In genomic region chr5:24426556-24427284, GRCm38 (mm10) we compare ENCODE assay signal across 8 mouse cellular contexts. TPM values are rescaled to one million over a fixed set of nuclear protein-coding genes. Genes with fewer than 3 reads are reported as not detected.
DNase-seq lines count a peak whose midpoint lies in the region; ATAC-seq and TF ChIP-seq lines count a peak whose summit lies in the region.

No protein-coding gene starts in this region.

- DNase-seq in kidney, adult 11 months: peak; percentile 32
- no peak for DNase-seq in kidney, adult 2 months
- peak; percentile 18 for DNase-seq in embryonic facial prominence, embryonic 10.5 days (ENCODE audit: low spot score)
- no peak for DNase-seq in intestine, embryonic 14.5 days (ENCODE audit: low spot score)
- DNase-seq in layer of hippocampus, adult 9-10 months (ENCODE audit: low spot score): no peak
- no peak for DNase-seq in yolk sac, embryonic 10.5 days (ENCODE audit: low spot score)
- no peak for DNase-seq in adrenal gland, postnatal 10 days

- no peaks in the 10 kb centered on the region for H3K27me3 ChIP-seq in kidney, adult 2 months (replicated peaks; ENCODE audit: control insufficient read depth, insufficient read depth, low read length)
- H3K27me3 ChIP-seq in embryonic facial prominence, embryonic 10.5 days (replicated peaks; ENCODE audit: low read depth, poor library complexity, severe bottlenecking): peaks cover 24% of the 10 kb centered on the region
- no peaks in the 10 kb centered on the region for H3K27me3 ChIP-seq in intestine, embryonic 14.5 days (replicated peaks; ENCODE audit: control insufficient read depth, insufficient read depth, low read length)
- H3K27me3 ChIP-seq in midbrain, embryonic 16.5 days (ENCODE audit: control insufficient read depth, insufficient read depth, low read depth, low read length): no peaks in the 10 kb centered on the region; the same call in 1 of the 2 replicates

- no peak for TF ChIP-seq POLR2A in kidney, adult 2 months (IDR thresholded peaks at IDR 0.05; ENCODE audit: low read depth, low read length)

- no peak overlapping the region for H3K27ac ChIP-seq in kidney, adult 2 months (ENCODE audit: insufficient read depth, low read depth, low read length)
- peak overlapping the region; percentile 90; the same call in 1 of the 2 replicates for H3K27ac ChIP-seq in embryonic facial prominence, embryonic 10.5 days (replicated peaks)
- H3K27ac ChIP-seq in intestine, embryonic 14.5 days (ENCODE audit: low read depth): no peak overlapping the region
- H3K27ac ChIP-seq in midbrain, embryonic 16.5 days (ENCODE audit: low read length): no peak overlapping the region

- no peak overlapping the region for H3K4me3 ChIP-seq in kidney, adult 2 months (ENCODE audit: insufficient read depth, low read depth, low read length)
- H3K4me3 ChIP-seq in embryonic facial prominence, embryonic 10.5 days: peak overlapping the region; percentile 80
- peak overlapping the region; percentile 70 for H3K4me3 ChIP-seq in intestine, embryonic 14.5 days (ENCODE audit: low read depth, low read length)
- H3K4me3 ChIP-seq in midbrain, embryonic 16.5 days (ENCODE audit: low read depth, low read length): no peak overlapping the region

- no peak for ATAC-seq in intestine, embryonic 14.5 days (replicated peaks; ENCODE audit: low FRiP score, low TSS enrichment, low read depth)
- ATAC-seq in midbrain, embryonic 16.5 days: no peak

- H3K9ac ChIP-seq in intestine, embryonic 14.5 days (ENCODE audit: low read length): 0 out of 2 replicates have a peak overlapping the region, but pooled peaks have one; percentile 58
- H3K9ac ChIP-seq in midbrain, embryonic 16.5 days (ENCODE audit: low read depth, low read length): no peak overlapping the region; the same call in 1 of the 2 replicates

- WGBS in kidney, adult 2 months: 32% methylated on average over 9 of the region's 9 CpGs
- WGBS in embryonic facial prominence, embryonic 10.5 days: 9% methylated on average over 9 of the region's 9 CpGs
- 13% methylated on average over 9 of the region's 9 CpGs for WGBS in intestine, embryonic 14.5 days
- 11% methylated on average over 9 of the region's 9 CpGs for WGBS in midbrain, embryonic 16.5 days

- no peaks in the 10 kb centered on the region for H3K9me3 ChIP-seq in embryonic facial prominence, embryonic 10.5 days
- no peaks in the 10 kb centered on the region for H3K9me3 ChIP-seq in intestine, embryonic 14.5 days (ENCODE audit: control insufficient read depth, low read length)
- H3K9me3 ChIP-seq in midbrain, embryonic 16.5 days (replicated peaks; ENCODE audit: control insufficient read depth, low read length, poor library complexity, severe bottlenecking): no peaks in the 10 kb centered on the region

- H3K4me2 ChIP-seq in intestine, embryonic 14.5 days (ENCODE audit: low read length): peak overlapping the region; percentile 88
- H3K4me2 ChIP-seq in midbrain, embryonic 16.5 days (ENCODE audit: low read length): peak overlapping the region; percentile 94

- peaks cover 2% of the 10 kb centered on the region; the same call in 1 of the 2 replicates for H3K36me3 ChIP-seq in kidney, adult 2 months (ENCODE audit: control insufficient read depth, insufficient read depth, low read length)
- H3K36me3 ChIP-seq in embryonic facial prominence, embryonic 10.5 days (replicated peaks): peaks cover 29% of the 10 kb centered on the region
- peaks cover 29% of the 10 kb centered on the region for H3K36me3 ChIP-seq in intestine, embryonic 14.5 days (ENCODE audit: control insufficient read depth, insufficient read depth, low read length)
- peaks cover 8% of the 10 kb centered on the region; the same call in 1 of the 2 replicates for H3K36me3 ChIP-seq in midbrain, embryonic 16.5 days (ENCODE audit: control insufficient read depth, insufficient read depth, low read length)

- peaks cover 16% of the 10 kb centered on the region; the same call in 1 of the 2 replicates for H3K4me1 ChIP-seq in kidney, adult 2 months (ENCODE audit: control insufficient read depth, insufficient read depth, low read length)
- H3K4me1 ChIP-seq in embryonic facial prominence, embryonic 10.5 days: peaks cover 67% of the 10 kb centered on the region
- peaks cover 38% of the 10 kb centered on the region for H3K4me1 ChIP-seq in intestine, embryonic 14.5 days (replicated peaks; ENCODE audit: control insufficient read depth, insufficient read depth, low read length)
- H3K4me1 ChIP-seq in midbrain, embryonic 16.5 days (ENCODE audit: control insufficient read depth, insufficient read depth, low read length): peaks cover 30% of the 10 kb centered on the region

- no peak for TF ChIP-seq CTCF in kidney, adult 2 months (conservative IDR thresholded peaks at IDR 0.05; ENCODE audit: insufficient read depth, insufficient read length, low read depth, low read length)

RNA-seq across cellular contexts. Expression of gene Slc4a2, which starts 3.1 kb away (rescaled TPM):
- 56.8 and 66.9 TPM in 2 replicates for polyA plus RNA-seq in kidney, adult 2 months (2012; rRNA removed)
- 35.1 and 38.4 TPM in 2 replicates for polyA plus RNA-seq in embryonic facial prominence, embryonic 10.5 days (2016; fragmentation: Nextera tagmentation; extraction: Ambion mirVana)
- polyA plus RNA-seq in intestine, embryonic 14.5 days (2014; fragmentation: Nextera tagmentation; extraction: Ambion mirVana): 32.7 and 35.7 TPM in 2 replicates
- polyA plus RNA-seq in midbrain, embryonic 16.5 days (2015; fragmentation: Nextera tagmentation; extraction: Ambion mirVana): 22.2 and 23.7 TPM in 2 replicates
- total RNA-seq in adrenal gland, postnatal 10 days (2021): 10 to 100 TPM; 58.7 to 60.9 TPM

RNA-seq across cellular contexts. Expression of gene Cdk5, which starts 3.4 kb away (rescaled TPM):
- 78.0 and 83.2 TPM in 2 replicates for polyA plus RNA-seq in kidney, adult 2 months (2012; rRNA removed)
- polyA plus RNA-seq in embryonic facial prominence, embryonic 10.5 days (2016; fragmentation: Nextera tagmentation; extraction: Ambion mirVana): 46.9 and 50.7 TPM in 2 replicates
- 41.2 and 47.4 TPM in 2 replicates for polyA plus RNA-seq in intestine, embryonic 14.5 days (2014; fragmentation: Nextera tagmentation; extraction: Ambion mirVana)
- polyA plus RNA-seq in midbrain, embryonic 16.5 days (2015; fragmentation: Nextera tagmentation; extraction: Ambion mirVana): 130 and 149 TPM in 2 replicates
- 10 to 100 TPM; 37.9 to 41.3 TPM for total RNA-seq in adrenal gland, postnatal 10 days (2021)

RNA-seq across cellular contexts. Expression of gene Asic3, which starts 13.5 kb away (rescaled TPM):
- polyA plus RNA-seq in kidney, adult 2 months (2012; rRNA removed): 0.20 and 0.33 TPM in 2 replicates
- 0.31 and 0.34 TPM in 2 replicates for polyA plus RNA-seq in embryonic facial prominence, embryonic 10.5 days (2016; fragmentation: Nextera tagmentation; extraction: Ambion mirVana)
- not detected in 2 replicates for polyA plus RNA-seq in intestine, embryonic 14.5 days (2014; fragmentation: Nextera tagmentation; extraction: Ambion mirVana)
- 0.24 TPM in 1 of 2 replicates, not detected in the other for polyA plus RNA-seq in midbrain, embryonic 16.5 days (2015; fragmentation: Nextera tagmentation; extraction: Ambion mirVana)
- under 1 TPM; 0.54 to 0.76 TPM for total RNA-seq in adrenal gland, postnatal 10 days (2021)

RNA-seq across cellular contexts. Expression of gene Fastk, which starts 18.4 kb away (rescaled TPM):
- 291 and 403 TPM in 2 replicates for polyA plus RNA-seq in kidney, adult 2 months (2012; rRNA removed)
- polyA plus RNA-seq in embryonic facial prominence, embryonic 10.5 days (2016; fragmentation: Nextera tagmentation; extraction: Ambion mirVana): 100 and 109 TPM in 2 replicates
- polyA plus RNA-seq in intestine, embryonic 14.5 days (2014; fragmentation: Nextera tagmentation; extraction: Ambion mirVana): 105 and 107 TPM in 2 replicates
- 93.0 and 96.2 TPM in 2 replicates for polyA plus RNA-seq in midbrain, embryonic 16.5 days (2015; fragmentation: Nextera tagmentation; extraction: Ambion mirVana)
- 100 to 1,000 TPM; 129 to 172 TPM for total RNA-seq in adrenal gland, postnatal 10 days (2021)

RNA-seq across cellular contexts. Expression of gene Tmub1, which starts 20.9 kb away (rescaled TPM):
- 60.0 and 68.9 TPM in 2 replicates for polyA plus RNA-seq in kidney, adult 2 months (2012; rRNA removed)
- 24.7 and 25.0 TPM in 2 replicates for polyA plus RNA-seq in embryonic facial prominence, embryonic 10.5 days (2016; fragmentation: Nextera tagmentation; extraction: Ambion mirVana)
- polyA plus RNA-seq in intestine, embryonic 14.5 days (2014; fragmentation: Nextera tagmentation; extraction: Ambion mirVana): 22.7 and 22.9 TPM in 2 replicates
- polyA plus RNA-seq in midbrain, embryonic 16.5 days (2015; fragmentation: Nextera tagmentation; extraction: Ambion mirVana): 60.1 and 63.2 TPM in 2 replicates
- 10 to 100 TPM in 1 of 2 experiments, 1 to 10 TPM in 1; 9.1 to 10.5 TPM for total RNA-seq in adrenal gland, postnatal 10 days (2021)

Comparison
In these comparisons a context has a peak if more than half of its experiments do, and no peak if none do; other contexts are left out.
1. DNase-seq: peak in kidney, adult 11 months (single experiment) and embryonic facial prominence, embryonic 10.5 days (single experiment); none in kidney, adult 2 months (single experiment), intestine, embryonic 14.5 days (single experiment), layer of hippocampus, adult 9-10 months (single experiment), yolk sac, embryonic 10.5 days (single experiment) and adrenal gland, postnatal 10 days (single experiment).
2. H3K4me3 ChIP-seq: peak in embryonic facial prominence, embryonic 10.5 days (single experiment) and intestine, embryonic 14.5 days (single experiment); none in kidney, adult 2 months (single experiment) and midbrain, embryonic 16.5 days (single experiment).